Mouse (Mus musculus) forebrain, postnatal 0 days (tissue): ENCODE measurements around the gene Olfr1369-ps1. TPM values are rescaled to one million over a fixed set of nuclear protein-coding genes. Genes with fewer than 3 reads are reported as not detected.

Experiments used
- ATAC-seq: fragments of 200-750 bp; cut with Nextera tagmentation; 2 replicates; pipeline ENCODE4 v1.8.0; 2017; ENCODE audit warnings: mild to moderate bottlenecking, moderate library complexity
- DNase-seq: peaks from one replicate; pipeline ENCODE4 v3.0.0-alpha.2; 2015
- H3K27ac ChIP-seq: fragments of 300-500 bp; sonication (generic); 2 replicates; pipeline ENCODE4 v1.5.1; 2014; ENCODE audit warnings: low read depth, mild to moderate bottlenecking, antibody characterized with exemption, low read length, moderate library complexity, mixed read lengths
- H3K27me3 ChIP-seq: fragments of 300-500 bp; sonication (generic); 2 replicates; pipeline ENCODE4 v1.6.1; 2014; ENCODE audit warnings: mild to moderate bottlenecking, low read length, mixed read lengths; ENCODE audit not compliant: insufficient read depth
- H3K36me3 ChIP-seq: fragments of 300-500 bp; sonication (generic); 2 replicates; pipeline ENCODE4 v1.6.1; 2014; ENCODE audit warnings: mild to moderate bottlenecking, moderate library complexity; ENCODE audit not compliant: insufficient read depth
- H3K4me1 ChIP-seq: fragments of 300-500 bp; sonication (generic); 2 replicates; pipeline ENCODE4 v1.6.1; 2014; ENCODE audit warnings: antibody characterized with exemption; ENCODE audit not compliant: insufficient read depth
- H3K4me2 ChIP-seq: fragments of 300-500 bp; sonication (generic); 2 replicates; pipeline ENCODE4 v1.6.1; 2014; ENCODE audit warnings: low read depth, mild to moderate bottlenecking, moderate library complexity
- H3K4me3 ChIP-seq: fragments of 300-500 bp; sonication (generic); 2 replicates; pipeline ENCODE4 v1.5.1; 2014; ENCODE audit warnings: low read depth, low read length, mixed read lengths
- H3K9ac ChIP-seq: fragments of 300-500 bp; sonication (generic); 2 replicates; pipeline ENCODE4 v1.6.1; 2014; ENCODE audit warnings: mild to moderate bottlenecking
- H3K9me3 ChIP-seq: fragments of 300-500 bp; sonication (generic); 2 replicates; pipeline ENCODE4 v1.6.1; 2016; ENCODE audit warnings: low read length
- CTCF ChIP-seq: sonication (generic); IDR thresholded peaks from 2 replicates; pipeline ENCODE4 v1.5.1; 2016; ENCODE audit warnings: antibody characterized with exemption, control low read depth, low read depth
- WGBS: fragments of 180-500 bp; shearing (Covaris S2); extraction: QIAGEN DNeasy Blood & Tissue Kit; methylation state at CpG from one replicate; pipeline ENCODE4 v1.1.7; 2014; 5-methylcytosine and 5-hydroxymethylcytosine counted together
- polyA plus RNA-seq: library from polyadenylated mRNA; unstranded; fragments of >200 nt; fragmentation: Nextera tagmentation; extraction: Ambion mirVana; gene quantifications from 2 replicates; pipeline ENCODE4 v1.2.1, GENCODE M21; 2015
- total RNA-seq: library from RNA; depleted of rRNA; stranded (reverse); fragments of >200 nt; gene quantifications from 2 replicates; pipeline ENCODE4 v1.2.3, GENCODE M21; 2014; rRNA removed

The Olfr1369-ps1 gene
- total and polyA plus RNA-seq, 2 experiments from 2014 or later = not detected

GRCm38 (mm10) chr13:21160657-21161590 lies 49.6 kb downstream of the Olfr1369-ps1 start:
- H3K9me3 ChIP-seq = no peaks in the 10 kb centered on the region
- H3K4me1 ChIP-seq = no peaks in the 10 kb centered on the region
- H3K4me2 ChIP-seq = peak overlapping the region; percentile 92
- H3K27ac ChIP-seq = 0 out of 2 replicates have a peak overlapping the region, but pooled peaks have one; percentile 15
- no peak for TF ChIP-seq CTCF
- no peaks in the 10 kb centered on the region for H3K27me3 ChIP-seq
- peak; percentile 98 for DNase-seq
- no peaks in the 10 kb centered on the region for H3K36me3 ChIP-seq
- WGBS = under 1% methylated on average over 32 of the region's 32 CpGs
- peak overlapping the region; percentile 61 for H3K4me3 ChIP-seq
- H3K9ac ChIP-seq = peak overlapping the region; percentile 51; the same call in 1 of the 2 replicates
- peak; percentile 92 for ATAC-seq

GRCm38 (mm10) chr13:21161591-21161990 lies 50.3 kb downstream of the Olfr1369-ps1 start:
- H3K4me2 ChIP-seq = peak overlapping the region; percentile 92
- no peaks in the 10 kb centered on the region for H3K9me3 ChIP-seq
- H3K4me3 ChIP-seq = peak overlapping the region; percentile 61
- ATAC-seq (peak; percentile 24; the same call in 1 of the 2 replicates), DNase-seq (no peak)
- no peaks in the 10 kb centered on the region for H3K4me1 ChIP-seq
- no peak for TF ChIP-seq CTCF
- WGBS = 16% methylated on average over 2 of the region's 2 CpGs
- no peak overlapping the region for H3K27ac ChIP-seq
- no peaks in the 10 kb centered on the region for H3K27me3 ChIP-seq
- no peaks in the 10 kb centered on the region for H3K36me3 ChIP-seq
- H3K9ac ChIP-seq = no peak overlapping the region

GRCm38 (mm10) chr13:21162591-21162990 lies 51.3 kb downstream of the Olfr1369-ps1 start:
- H3K36me3 ChIP-seq = no peaks in the 10 kb centered on the region
- ATAC-seq (no peak), DNase-seq (no peak)
- H3K4me1 ChIP-seq = no peaks in the 10 kb centered on the region
- H3K4me2 ChIP-seq = no peak overlapping the region
- no peaks in the 10 kb centered on the region for H3K27me3 ChIP-seq
- TF ChIP-seq CTCF = no peak
- no peak overlapping the region for H3K9ac ChIP-seq
- H3K4me3 ChIP-seq = no peak overlapping the region
- no peaks in the 10 kb centered on the region for H3K9me3 ChIP-seq
- WGBS = 38% methylated on average over 5 of the region's 5 CpGs
- H3K27ac ChIP-seq = no peak overlapping the region

GRCm38 (mm10) chr13:21166936-21167909 lies 55.9 kb downstream of the Olfr1369-ps1 start:
- WGBS = under 1% methylated on average over 27 of the region's 27 CpGs
- peak overlapping the region; percentile 50 for H3K9ac ChIP-seq
- H3K4me2 ChIP-seq = peak overlapping the region; percentile 90
- no peaks in the 10 kb centered on the region for H3K4me1 ChIP-seq
- no peak for TF ChIP-seq CTCF
- H3K27me3 ChIP-seq = no peaks in the 10 kb centered on the region
- H3K4me3 ChIP-seq = peak overlapping the region; percentile 56
- peak; percentile 94 for DNase-seq
- peak overlapping the region; percentile 42; the same call in 1 of the 2 replicates for H3K27ac ChIP-seq
- no peaks in the 10 kb centered on the region for H3K36me3 ChIP-seq
- H3K9me3 ChIP-seq = no peaks in the 10 kb centered on the region
- ATAC-seq = peak; percentile 71

GRCm38 (mm10) chr13:21167910-21168300 lies 56.6 kb downstream of the Olfr1369-ps1 start:
- DNase-seq (peak; percentile 73), ATAC-seq (peak; percentile 39; the same call in 1 of the 2 replicates)
- Histone ChIP-seq H3K9me3 (no peaks in the 10 kb centered on the region), H3K4me1 (no peaks in the 10 kb centered on the region), H3K27ac (no peak overlapping the region), H3K4me3 (peak overlapping the region; percentile 56), H3K27me3 (no peaks in the 10 kb centered on the region), H3K9ac (peak overlapping the region; percentile 57), H3K36me3 (no peaks in the 10 kb centered on the region), H3K4me2 (peak overlapping the region; percentile 90)
- under 1% methylated on average over 8 of the region's 8 CpGs for WGBS
- no peak for TF ChIP-seq CTCF

GRCm38 (mm10) chr13:21168371-21169011 lies 57.2 kb downstream of the Olfr1369-ps1 start:
- TF ChIP-seq CTCF = no peak
- no peak overlapping the region for H3K27ac ChIP-seq
- H3K4me3 ChIP-seq = peak overlapping the region; percentile 56
- H3K27me3 ChIP-seq = no peaks in the 10 kb centered on the region
- peak overlapping the region; percentile 57 for H3K9ac ChIP-seq
- no peaks in the 10 kb centered on the region for H3K9me3 ChIP-seq
- peak; percentile 48 for DNase-seq
- ATAC-seq = no peak
- H3K4me2 ChIP-seq = peak overlapping the region; percentile 90
- no peaks in the 10 kb centered on the region for H3K4me1 ChIP-seq
- H3K36me3 ChIP-seq = no peaks in the 10 kb centered on the region
- WGBS = under 1% methylated on average over 16 of the region's 16 CpGs

Other genes with a start within 250 kb of the Olfr1369-ps1 start
- not detected in 2 replicates for gene Olfr1370, start 36.5 kb upstream of the Olfr1369-ps1 start, total RNA-seq
- not detected in 2 replicates for gene Olfr1370, start 36.5 kb upstream of the Olfr1369-ps1 start, polyA plus RNA-seq
- not detected in 2 replicates for gene Olfr263, start 18.2 kb downstream of the Olfr1369-ps1 start, total RNA-seq
- not detected in 2 replicates for gene Olfr263, start 18.2 kb downstream of the Olfr1369-ps1 start, polyA plus RNA-seq
- not detected in 2 replicates for gene Olfr1368, start 34.4 kb downstream of the Olfr1369-ps1 start, total RNA-seq
- not detected in 2 replicates for gene Olfr1368, start 34.4 kb downstream of the Olfr1369-ps1 start, polyA plus RNA-seq
- 81.7 and 90.9 TPM in 2 replicates for gene Trim27, start 68.0 kb downstream of the Olfr1369-ps1 start, total RNA-seq
- gene Trim27, start 68.0 kb downstream of the Olfr1369-ps1 start, polyA plus RNA-seq = 72.7 and 85.3 TPM in 2 replicates
- not detected in 2 replicates for gene Gpx5, start 181.2 kb downstream of the Olfr1369-ps1 start, total RNA-seq
- gene Gpx5, start 181.2 kb downstream of the Olfr1369-ps1 start, polyA plus RNA-seq = not detected in 2 replicates
- 0.15 TPM in 1 of 2 replicates, not detected in the other for gene Gpx6, start 200.6 kb downstream of the Olfr1369-ps1 start, total RNA-seq
- gene Gpx6, start 200.6 kb downstream of the Olfr1369-ps1 start, polyA plus RNA-seq = 0.11 and 0.14 TPM in 2 replicates
- not detected in 2 replicates for gene Olfr1367, start 235.4 kb downstream of the Olfr1369-ps1 start, total RNA-seq
- gene Olfr1367, start 235.4 kb downstream of the Olfr1369-ps1 start, polyA plus RNA-seq = not detected in 2 replicates